Mouse (Mus musculus): ENCODE measurements around the gene Leap2. TPM values are rescaled to one million over a fixed set of nuclear protein-coding genes. Genes with fewer than 3 reads are reported as not detected.
A peak's percentile ranks its signal among the peaks of the same experiment; 100 is the strongest.

The Leap2 gene
- polyA plus RNA-seq, 1 experiment = not detected

DNA sequence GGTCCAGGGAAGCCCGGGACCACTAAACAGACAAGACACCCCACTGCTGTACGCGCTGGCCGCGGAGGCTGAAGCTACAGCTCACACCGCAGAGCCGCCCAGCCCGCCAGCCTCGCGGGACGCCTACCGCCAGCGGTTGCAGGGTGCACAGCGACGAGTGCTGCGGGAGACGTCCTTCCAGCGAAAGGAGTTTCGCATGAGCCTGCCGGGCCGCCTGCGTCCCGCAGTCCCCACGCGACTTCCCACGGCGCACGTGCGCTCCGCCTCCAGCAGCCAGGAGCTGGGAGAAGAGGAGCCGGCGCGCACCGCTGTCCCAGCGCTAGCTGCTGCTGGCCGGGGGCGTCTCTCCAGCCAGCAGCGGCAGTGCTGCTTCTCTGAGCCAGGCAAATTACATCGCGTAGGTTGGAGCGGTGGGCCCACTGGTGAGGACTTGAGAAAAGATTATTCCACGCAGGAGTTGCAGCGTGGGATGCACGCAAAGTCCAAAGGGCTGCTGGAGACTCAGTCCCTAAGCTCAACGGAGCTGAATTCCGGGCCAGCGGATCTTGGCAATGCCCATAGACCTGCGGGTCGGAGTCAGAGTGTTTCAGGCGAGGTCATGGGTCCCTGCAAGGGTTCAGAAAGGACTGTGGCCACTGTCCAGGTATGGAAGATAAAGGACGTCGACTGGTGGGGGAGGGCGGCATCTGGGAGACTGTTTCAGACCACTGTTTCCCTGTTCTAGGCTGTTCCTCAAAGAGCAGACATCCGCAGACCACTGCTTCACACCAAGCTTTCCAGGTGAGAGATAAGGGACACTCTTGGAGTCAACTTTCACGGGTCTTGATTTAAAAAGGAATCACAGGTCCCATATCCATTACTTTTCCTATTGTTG lies 40.8 kb upstream of the Leap2 start:
- Histone ChIP-seq H3K27me3 (ENCODE audit: control insufficient read depth, insufficient read depth, low read length) (peaks cover 9% of the 10 kb centered on the region; the same call in 1 of the 2 replicates), H3K4me1 (replicated peaks; ENCODE audit: control insufficient read depth, insufficient read depth, low read length) (no peaks in the 10 kb centered on the region), H3K4me3 (ENCODE audit: control insufficient read depth, insufficient read depth, low read length) (no peak overlapping the region), H3K27ac (ENCODE audit: control insufficient read depth, insufficient read depth, low read length) (no peak overlapping the region), H3K36me3 (ENCODE audit: control insufficient read depth, insufficient read depth, low read length) (no peaks in the 10 kb centered on the region)
- WGBS = 14% methylated on average over 55 of the region's 55 CpGs
- no peak for DNase-seq
- TF ChIP-seq POLR2A (IDR thresholded peaks at IDR 0.05; ENCODE audit: control insufficient read depth, extremely low read depth, insufficient read depth, low read length, poor library complexity) (no peak), CTCF (IDR thresholded peaks at IDR 0.05; ENCODE audit: borderline replicate concordance, control insufficient read depth, extremely low read depth, insufficient read depth, low read length, poor library complexity) (no peak)

DNA sequence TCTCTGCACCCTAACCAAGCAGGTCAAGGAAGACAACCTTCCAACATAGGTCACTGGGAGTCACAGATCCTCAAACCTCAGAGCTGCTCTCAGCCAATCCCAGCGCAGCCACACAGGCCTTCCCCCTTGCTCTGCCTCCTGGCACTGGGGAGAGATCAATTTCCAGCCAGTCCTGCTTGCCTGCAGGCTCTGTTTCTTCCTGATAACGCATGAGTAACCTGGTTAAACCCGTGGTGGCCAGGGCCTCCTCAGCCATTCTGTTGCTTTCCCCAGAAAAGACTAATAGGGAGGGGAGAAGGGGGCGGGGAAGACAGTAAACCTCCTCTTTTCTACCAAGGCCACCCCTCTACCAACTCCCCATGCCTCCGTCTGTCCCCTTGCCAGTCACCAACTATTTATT lies 38.8 kb upstream of the Leap2 start:
- no peak overlapping the region for H3K27ac ChIP-seq (ENCODE audit: control insufficient read depth, insufficient read depth, low read length)
- TF ChIP-seq CTCF (IDR thresholded peaks at IDR 0.05; ENCODE audit: borderline replicate concordance, control insufficient read depth, extremely low read depth, insufficient read depth, low read length, poor library complexity) (no peak), POLR2A (IDR thresholded peaks at IDR 0.05; ENCODE audit: control insufficient read depth, extremely low read depth, insufficient read depth, low read length, poor library complexity) (no peak)
- no peaks in the 10 kb centered on the region for H3K36me3 ChIP-seq (ENCODE audit: control insufficient read depth, insufficient read depth, low read length)
- no peak for DNase-seq
- H3K27me3 ChIP-seq (ENCODE audit: control insufficient read depth, insufficient read depth, low read length) = peaks cover 20% of the 10 kb centered on the region
- H3K4me1 ChIP-seq (replicated peaks; ENCODE audit: control insufficient read depth, insufficient read depth, low read length) = 0 out of 2 replicates have a peak, but pooled peaks cover 3% of the 10 kb centered on the region
- no peak overlapping the region for H3K4me3 ChIP-seq (ENCODE audit: control insufficient read depth, insufficient read depth, low read length)
- 77% methylated on average over 5 of the region's 5 CpGs for WGBS

DNA sequence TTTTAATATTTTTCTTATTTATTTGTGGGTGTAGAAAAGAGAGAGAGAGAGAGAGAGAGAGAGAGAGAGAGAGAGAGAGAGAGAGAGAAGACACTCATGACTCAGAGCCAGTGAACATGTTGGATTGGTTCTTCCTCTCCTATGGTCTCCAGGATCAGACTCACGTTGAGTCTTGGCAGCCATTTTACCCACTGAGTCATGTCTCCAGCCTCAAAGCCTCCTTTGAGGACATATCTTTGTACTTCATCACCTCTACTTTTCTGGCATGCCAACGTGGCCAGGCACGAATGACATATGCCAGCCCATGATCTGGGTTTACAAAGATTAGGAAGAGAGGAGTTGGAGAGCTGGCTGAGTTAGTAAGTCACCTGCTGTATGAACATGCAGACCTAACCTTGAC lies 37.2 kb upstream of the Leap2 start:
- WGBS = 82% methylated on average over 3 of the region's 3 CpGs
- no peak overlapping the region for H3K27ac ChIP-seq (ENCODE audit: control insufficient read depth, insufficient read depth, low read length)
- TF ChIP-seq CTCF (IDR thresholded peaks at IDR 0.05; ENCODE audit: borderline replicate concordance, control insufficient read depth, extremely low read depth, insufficient read depth, low read length, poor library complexity) = no peak
- TF ChIP-seq POLR2A (IDR thresholded peaks at IDR 0.05; ENCODE audit: control insufficient read depth, extremely low read depth, insufficient read depth, low read length, poor library complexity) = no peak

DNA sequence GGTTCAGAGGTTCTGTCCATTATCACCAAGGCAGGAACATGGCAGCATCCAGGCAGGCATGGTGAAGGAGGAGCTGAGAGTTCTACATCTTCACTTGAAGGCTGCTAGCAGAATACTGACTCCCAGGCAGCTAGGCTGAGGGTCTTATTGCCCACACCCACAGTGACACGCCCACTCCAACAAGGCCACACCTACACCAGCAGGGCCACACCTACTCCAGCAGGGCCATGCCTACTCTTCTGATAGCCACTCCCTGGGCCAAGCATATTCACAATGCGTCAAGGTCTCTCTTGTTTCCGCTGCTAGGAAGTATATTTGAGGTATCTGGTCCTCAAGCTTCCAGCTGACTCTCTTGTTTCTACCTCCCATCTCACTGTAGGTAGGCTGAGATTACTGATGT lies 36.0 kb upstream of the Leap2 start:
- Histone ChIP-seq H3K4me1 (replicated peaks; ENCODE audit: control insufficient read depth, insufficient read depth, low read length) (0 out of 2 replicates have a peak, but pooled peaks cover 3% of the 10 kb centered on the region), H3K36me3 (ENCODE audit: control insufficient read depth, insufficient read depth, low read length) (no peaks in the 10 kb centered on the region), H3K27me3 (ENCODE audit: control insufficient read depth, insufficient read depth, low read length) (peaks cover 20% of the 10 kb centered on the region), H3K27ac (ENCODE audit: control insufficient read depth, insufficient read depth, low read length) (no peak overlapping the region), H3K4me3 (ENCODE audit: control insufficient read depth, insufficient read depth, low read length) (no peak overlapping the region)
- 93% methylated on average over 3 of the region's 3 CpGs for WGBS
- no peak for DNase-seq
- no peak for TF ChIP-seq POLR2A (IDR thresholded peaks at IDR 0.05; ENCODE audit: control insufficient read depth, extremely low read depth, insufficient read depth, low read length, poor library complexity)
- no peak for TF ChIP-seq CTCF (IDR thresholded peaks at IDR 0.05; ENCODE audit: borderline replicate concordance, control insufficient read depth, extremely low read depth, insufficient read depth, low read length, poor library complexity)

More for the DNA sequence above, 37.2 kb upstream of the Leap2 start:
- Histone ChIP-seq H3K4me3 (ENCODE audit: control insufficient read depth, insufficient read depth, low read length) (no peak overlapping the region), H3K27me3 (ENCODE audit: control insufficient read depth, insufficient read depth, low read length) (peaks cover 20% of the 10 kb centered on the region), H3K36me3 (ENCODE audit: control insufficient read depth, insufficient read depth, low read length) (no peaks in the 10 kb centered on the region), H3K4me1 (replicated peaks; ENCODE audit: control insufficient read depth, insufficient read depth, low read length) (0 out of 2 replicates have a peak, but pooled peaks cover 3% of the 10 kb centered on the region)
- no peak for DNase-seq

DNA sequence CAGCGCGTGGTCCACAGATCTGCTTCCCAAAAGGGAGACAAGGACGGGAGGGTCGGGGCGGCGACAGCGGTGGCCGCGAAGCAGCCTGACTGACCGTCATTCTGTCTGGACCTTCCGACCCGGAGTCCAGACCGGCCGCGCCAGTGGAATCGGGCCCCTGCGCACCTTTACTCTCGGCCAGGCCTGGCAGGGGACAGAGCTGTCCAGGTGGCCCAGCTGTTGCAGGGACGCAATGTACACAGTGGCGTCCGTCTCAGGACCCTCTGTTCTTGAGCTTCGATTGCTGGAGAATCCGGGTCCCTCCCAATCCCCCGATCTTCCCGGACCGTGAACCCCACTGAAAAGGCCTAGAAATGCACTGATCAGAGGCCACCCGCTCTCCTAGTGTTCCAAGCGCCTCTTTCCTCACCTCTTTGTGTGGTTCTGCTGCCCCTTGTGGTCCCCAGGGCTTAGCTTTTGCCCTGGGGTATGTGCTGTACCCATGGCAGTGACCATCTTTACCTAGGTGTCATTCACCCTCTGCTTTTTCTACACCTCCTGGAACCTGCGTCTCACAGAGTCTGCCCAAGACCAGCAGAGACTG lies 34.5 kb upstream of the Leap2 start:
- Histone ChIP-seq H3K27ac (ENCODE audit: control insufficient read depth, insufficient read depth, low read length) (no peak overlapping the region), H3K4me3 (ENCODE audit: control insufficient read depth, insufficient read depth, low read length) (0 out of 2 replicates have a peak overlapping the region, but pooled peaks have one; percentile 11), H3K36me3 (ENCODE audit: control insufficient read depth, insufficient read depth, low read length) (no peaks in the 10 kb centered on the region), H3K27me3 (ENCODE audit: control insufficient read depth, insufficient read depth, low read length) (peaks cover 11% of the 10 kb centered on the region), H3K4me1 (replicated peaks; ENCODE audit: control insufficient read depth, insufficient read depth, low read length) (0 out of 2 replicates have a peak, but pooled peaks cover 3% of the 10 kb centered on the region)
- TF ChIP-seq CTCF (IDR thresholded peaks at IDR 0.05; ENCODE audit: borderline replicate concordance, control insufficient read depth, extremely low read depth, insufficient read depth, low read length, poor library complexity) = no peak
- no peak for TF ChIP-seq POLR2A (IDR thresholded peaks at IDR 0.05; ENCODE audit: control insufficient read depth, extremely low read depth, insufficient read depth, low read length, poor library complexity)
- 32% methylated on average over 29 of the region's 29 CpGs for WGBS
- no peak for DNase-seq

DNA sequence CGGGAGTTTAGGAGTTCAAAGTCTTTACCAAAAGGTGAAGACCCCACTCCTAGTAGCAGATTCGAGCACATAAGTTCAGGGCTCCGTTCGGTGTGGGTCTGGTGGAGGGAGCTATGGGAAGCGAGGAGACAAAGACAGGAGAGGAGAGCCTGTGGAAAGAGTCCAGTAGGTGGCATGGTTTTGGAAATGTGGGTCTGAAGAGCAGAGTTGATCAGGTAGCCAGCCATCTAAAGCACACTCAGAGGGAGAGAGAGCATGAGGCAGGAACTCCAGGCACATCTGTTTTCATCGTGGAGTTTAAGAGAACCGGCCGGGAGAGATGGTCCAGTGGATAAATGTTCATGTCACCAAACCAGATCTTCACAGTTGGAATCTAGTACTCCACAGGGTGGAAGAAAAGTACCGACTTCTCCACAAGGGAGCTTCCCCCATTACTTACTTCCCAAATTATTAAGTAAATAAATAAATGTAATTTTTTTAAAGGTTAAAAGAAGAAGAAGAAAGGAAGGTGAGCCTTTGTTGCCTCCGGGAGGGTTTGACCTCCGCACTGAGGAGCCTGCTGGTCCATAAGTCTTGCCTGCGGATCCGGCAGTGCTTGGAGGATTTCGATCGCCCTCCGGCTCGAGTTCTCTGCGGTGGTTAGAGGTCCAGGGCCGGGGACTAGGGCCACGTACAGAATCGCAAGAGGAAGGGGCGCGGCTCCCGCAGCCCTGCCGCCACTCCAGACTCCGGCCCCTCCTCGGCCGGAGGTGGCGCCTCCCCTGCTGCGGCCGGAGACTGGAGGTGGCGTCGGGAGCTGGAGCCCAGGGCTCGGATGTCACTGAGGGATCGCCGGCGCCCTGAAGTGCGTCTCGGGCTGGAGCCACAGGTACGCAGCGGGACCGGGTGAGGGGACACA lies 33.8 kb upstream of the Leap2 start, which contains the start of the genes Gm10447 and Shroom1:
Gene Gm10447, minus strand, starts transcription at position 637 of the 898 bp plus-strand sequence.
Gene Shroom1, plus strand, starts transcription at position 732 of the 898 bp plus-strand sequence.
- Histone ChIP-seq H3K27ac (ENCODE audit: control insufficient read depth, insufficient read depth, low read length) (no peak within 1 kb of the TSS), H3K36me3 (ENCODE audit: control insufficient read depth, insufficient read depth, low read length) (no peaks in the 10 kb centered on the region), H3K4me1 (replicated peaks; ENCODE audit: control insufficient read depth, insufficient read depth, low read length) (0 out of 2 replicates have a peak, but pooled peaks cover 3% of the 10 kb centered on the region), H3K4me3 (ENCODE audit: control insufficient read depth, insufficient read depth, low read length) (0 out of 2 replicates have a peak within 1 kb of the TSS, but pooled peaks have one; percentile 11), H3K27me3 (ENCODE audit: control insufficient read depth, insufficient read depth, low read length) (peaks cover 11% of the 10 kb centered on the region)
- WGBS = 8% methylated on average over 42 of the region's 42 CpGs
- DNase-seq = no peak
- TF ChIP-seq POLR2A (IDR thresholded peaks at IDR 0.05; ENCODE audit: control insufficient read depth, extremely low read depth, insufficient read depth, low read length, poor library complexity) (no peak), CTCF (IDR thresholded peaks at IDR 0.05; ENCODE audit: borderline replicate concordance, control insufficient read depth, extremely low read depth, insufficient read depth, low read length, poor library complexity) (peak; percentile 34; the same call in 1 of the 2 replicates)

Measured in thymus, adult 2 months (tissue).